Mouse (Mus musculus) 3134 (cell line): ENCODE data around the gene Sytl3.
"Not testable (repeated sequence)": the region's sequence is repeated elsewhere in the genome, so short reads cannot be mapped to it uniquely, and the experiment has no call there.

ENCODE experiments used
- DNase-seq: peaks from one replicate; pipeline ENCODE4 v3.0.0-alpha.2; 2011; ENCODE audit warnings: low spot score; ENCODE audit not compliant: insufficient read length; ENCODE audit errors: extremely low read depth

Gene Sytl3

DNA sequence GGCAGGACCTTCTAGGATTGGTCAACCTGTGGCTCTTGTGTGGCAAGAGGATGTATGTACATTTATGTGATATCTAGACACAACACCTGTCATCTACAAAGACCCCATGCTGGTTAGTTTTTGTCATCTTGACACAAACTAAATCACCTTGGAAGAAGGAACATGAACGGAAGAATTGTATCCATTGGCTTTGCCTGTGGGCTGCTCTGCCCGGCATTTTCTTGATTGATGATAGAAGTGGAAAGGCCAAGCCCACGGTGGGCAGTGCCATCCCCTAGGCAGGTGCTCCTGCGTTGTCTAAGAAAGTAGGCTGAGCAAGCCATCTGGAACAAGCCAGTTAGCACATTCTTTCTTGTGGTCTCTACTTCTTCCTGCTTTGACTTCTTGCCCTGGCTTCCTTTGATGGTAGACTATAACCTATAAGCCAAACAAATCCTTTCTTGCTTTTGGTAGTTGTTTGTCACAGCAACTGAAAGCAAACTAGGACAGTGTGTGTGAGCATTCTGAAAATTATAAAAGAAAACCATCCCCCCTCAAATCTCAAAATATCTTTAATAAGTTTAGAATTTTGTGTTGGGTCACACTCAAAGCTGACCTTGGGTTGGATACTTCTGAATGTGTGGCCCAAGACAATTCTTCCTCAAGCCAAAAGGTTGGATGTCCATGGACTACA lies 27.5 kb downstream of the Sytl3 start:
- DNase-seq = not testable (repeated sequence)

DNA sequence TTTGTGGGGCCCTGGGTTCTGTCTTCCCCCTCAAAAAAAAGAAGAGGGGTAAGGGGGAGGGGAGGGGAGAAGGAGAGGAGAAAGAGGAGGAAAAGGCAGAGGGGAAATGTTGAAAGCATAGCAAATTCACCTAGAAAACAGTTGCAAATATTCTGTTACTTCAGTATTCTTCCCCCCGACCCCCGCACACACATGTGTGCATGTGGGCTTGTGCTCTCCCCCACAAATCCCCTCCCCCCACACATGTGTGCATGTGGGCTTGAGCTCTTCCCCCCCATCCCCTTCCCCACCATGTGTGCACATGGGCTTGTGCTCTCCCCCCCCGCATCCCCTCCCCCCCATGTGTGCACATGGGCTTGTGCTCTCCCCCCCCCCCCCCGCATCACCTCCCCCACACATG lies 30.5 kb downstream of the Sytl3 start:
- not testable (repeated sequence) for DNase-seq

DNA sequence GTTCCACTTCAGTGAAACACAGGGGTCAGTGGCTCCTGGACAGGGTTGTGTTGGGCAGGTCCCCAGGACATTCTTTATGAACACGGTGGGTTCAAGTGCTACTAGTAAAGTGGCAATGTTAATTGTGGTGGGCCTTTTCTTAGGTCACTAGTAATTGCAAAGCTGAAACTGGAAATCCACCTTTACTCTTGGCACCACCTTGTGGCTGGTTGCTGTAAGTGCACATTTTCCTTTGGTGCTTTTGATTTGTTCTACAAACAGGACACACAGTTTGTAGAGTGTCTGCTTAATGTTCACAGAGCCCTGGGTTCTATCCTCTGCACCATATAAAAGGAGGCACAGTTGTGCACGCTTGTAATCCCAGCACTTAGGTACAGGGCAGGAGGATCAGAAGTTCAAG lies 32.7 kb downstream of the Sytl3 start:
- not testable (repeated sequence) for DNase-seq

DNA sequence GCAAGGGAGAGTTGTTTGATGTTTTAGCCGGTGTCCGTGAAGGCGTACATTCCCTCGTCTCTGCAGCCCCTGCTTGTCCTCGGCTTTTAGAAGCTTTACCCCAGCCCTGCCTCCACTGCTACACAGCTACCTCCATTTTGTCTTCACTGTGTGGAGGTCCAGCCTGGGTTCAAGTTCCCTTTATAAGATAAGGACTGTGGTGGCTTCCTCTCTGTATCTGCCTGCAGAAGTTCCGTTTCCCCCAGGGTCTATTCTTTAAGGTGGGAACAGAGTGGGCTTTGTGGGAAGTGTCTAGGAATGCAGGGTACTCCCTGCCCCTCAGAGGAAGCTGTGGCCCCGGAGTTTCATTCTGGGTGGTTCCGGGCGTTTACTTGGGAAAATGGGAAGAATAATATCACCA lies 36.8 kb downstream of the Sytl3 start:
- not testable (repeated sequence) for DNase-seq

DNA sequence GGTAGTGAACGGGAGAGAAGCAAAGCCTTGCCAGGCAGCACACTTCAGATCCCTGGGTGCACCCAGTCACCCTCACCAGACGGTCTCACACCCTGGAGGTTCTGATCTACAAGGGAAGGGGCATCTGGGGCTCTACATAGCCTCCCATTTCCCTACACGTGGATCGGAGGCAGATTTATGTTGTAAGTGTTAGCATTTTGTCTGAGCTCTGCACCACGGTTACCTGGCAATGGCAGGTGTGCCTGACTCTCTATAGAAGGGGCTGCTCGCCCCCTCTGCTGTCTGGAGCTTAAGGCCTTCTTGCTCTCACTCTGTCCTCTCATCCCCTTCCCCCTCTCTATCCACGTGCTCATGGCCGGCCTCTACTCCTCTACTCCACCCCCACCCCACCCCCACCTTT lies 37.6 kb downstream of the Sytl3 start:
- not testable (repeated sequence) for DNase-seq

DNA sequence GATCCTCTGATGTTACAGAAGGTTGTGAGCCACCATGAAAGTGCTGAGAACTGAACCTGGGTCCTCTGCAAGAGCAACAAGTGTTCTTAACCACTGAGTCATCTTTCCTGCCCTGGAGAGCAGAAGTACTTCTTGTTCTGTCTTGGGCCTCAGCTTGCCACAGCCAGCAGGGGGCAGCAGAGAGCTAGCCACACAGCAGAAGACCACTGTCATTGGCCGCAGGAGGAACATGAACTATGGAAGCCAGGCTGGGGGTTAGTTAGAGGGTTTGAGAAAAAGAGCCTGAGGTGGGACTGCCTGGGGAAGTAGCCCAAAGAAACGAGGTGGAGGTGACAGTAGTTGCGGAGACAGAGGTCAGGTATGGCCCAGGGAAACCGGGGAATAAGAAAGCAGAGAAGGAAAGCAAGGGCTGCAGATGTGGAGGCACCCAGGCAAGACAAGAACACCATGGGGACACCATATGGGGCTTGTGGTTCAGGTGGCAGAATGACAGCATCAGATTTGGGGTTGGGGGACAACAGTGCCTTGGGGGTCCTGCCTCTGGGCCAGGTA lies 38.4 kb downstream of the Sytl3 start:
- DNase-seq = peak; percentile 21

DNA sequence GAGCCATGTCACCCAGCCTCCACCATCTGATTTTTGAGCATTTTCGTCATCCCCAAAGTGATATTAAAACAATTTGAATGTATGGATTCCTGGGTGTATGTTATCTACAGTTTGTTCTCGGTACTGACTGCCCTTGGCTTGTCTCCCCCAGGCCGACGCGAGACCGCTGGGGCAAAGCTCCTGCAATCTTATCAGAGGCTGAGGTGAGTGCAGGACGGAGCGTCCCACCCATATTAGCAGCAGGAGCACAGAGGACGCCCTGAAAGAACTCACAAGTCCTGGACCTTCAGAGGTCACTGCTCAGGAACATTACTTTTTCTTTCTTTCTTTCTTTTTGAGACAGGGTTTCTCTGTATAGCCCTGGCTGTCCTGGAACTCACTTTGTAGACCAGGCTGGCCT lies 40.6 kb downstream of the Sytl3 start:
- not testable (repeated sequence) for DNase-seq

DNA sequence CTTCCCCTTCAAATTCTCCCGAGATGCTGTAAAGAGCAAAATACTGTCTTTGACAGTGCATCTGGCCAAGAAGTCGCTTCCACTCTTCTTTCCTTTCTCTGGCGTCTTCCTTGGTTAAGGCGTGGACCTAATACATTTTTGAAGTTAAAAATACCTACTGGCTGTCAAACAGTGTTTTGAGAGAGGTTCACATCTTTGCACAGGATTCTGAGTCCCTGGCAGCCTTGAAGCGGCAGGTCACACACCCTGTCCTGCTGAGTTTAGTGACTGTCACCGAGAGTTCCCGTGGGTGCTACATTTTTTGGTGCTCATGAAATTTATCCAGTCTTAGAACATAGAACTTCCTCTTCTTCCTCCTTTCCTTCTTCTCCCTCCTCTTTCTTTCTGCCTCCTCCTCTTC lies 41.2 kb downstream of the Sytl3 start:
- DNase-seq = not testable (repeated sequence)

DNA sequence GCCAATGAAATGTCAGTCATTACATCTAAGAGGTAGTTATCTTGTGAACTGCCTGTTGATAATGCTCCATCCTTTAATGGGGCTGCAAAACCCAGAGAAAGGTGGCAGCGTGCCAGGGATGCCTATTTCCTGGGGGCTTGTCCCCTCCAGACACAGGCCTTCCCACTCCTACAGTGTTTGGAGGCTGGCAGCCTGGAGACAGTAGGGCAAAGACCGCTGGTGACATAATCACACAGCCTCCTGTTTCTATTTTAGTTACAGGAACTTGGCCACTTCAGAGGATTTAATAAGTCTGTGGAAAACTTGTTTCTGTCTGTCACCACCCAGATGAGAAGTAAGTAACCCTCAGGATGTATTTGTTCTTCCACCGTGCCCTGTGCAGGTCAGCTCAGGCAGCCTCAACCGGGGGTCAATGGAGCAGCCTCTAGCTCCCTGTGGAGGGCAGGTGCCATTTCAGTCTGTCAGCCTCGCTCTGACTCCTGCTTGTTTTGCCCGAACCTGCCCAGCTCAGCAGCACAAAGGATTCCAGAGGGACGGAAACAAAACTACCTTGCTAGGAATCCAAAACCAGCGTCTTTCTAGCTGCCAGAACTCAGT lies 43.8 kb downstream of the Sytl3 start:
- DNase-seq = not testable (repeated sequence)

DNA sequence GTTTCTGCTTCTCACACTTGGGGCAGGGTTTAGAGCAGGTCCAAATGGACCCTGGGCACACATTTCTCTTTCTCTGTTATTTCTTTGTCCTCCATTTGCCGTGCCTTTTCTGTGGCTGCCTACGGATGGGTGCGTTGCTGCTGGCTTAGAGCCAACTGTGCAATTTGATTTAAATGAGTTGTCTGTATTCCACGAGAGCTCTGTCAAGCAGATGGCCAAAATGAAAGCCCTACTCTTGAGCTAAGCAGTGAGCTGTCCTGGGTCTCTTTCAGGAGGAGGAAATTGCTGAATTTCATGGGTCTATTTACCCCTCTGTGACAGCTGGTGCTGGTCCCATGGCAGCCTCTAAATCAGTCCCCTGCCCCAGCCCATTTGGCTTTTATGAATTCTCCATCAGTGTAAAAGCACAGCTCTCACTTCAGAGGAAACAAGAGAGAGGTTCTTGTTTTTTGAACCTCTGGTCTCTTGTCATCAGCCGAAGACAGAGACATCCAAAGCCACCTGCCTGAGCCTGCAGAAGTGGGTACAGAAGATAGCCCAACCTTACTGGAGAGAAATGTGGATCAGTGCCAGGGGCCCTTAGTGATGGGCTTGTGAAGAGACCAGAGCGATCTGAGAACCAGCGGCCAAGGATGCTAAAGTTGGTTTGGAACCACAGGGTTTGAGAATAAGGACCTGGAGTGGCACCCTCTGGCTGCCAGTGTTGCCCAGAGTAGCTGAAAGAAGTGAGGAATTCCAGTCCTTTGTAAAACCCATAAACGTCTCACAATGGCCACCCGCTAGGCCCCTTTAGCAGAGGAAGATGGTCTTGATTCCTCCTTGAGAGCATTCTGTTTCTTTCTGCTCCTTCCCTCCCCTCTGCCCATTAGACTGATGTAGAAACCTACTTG lies 44.7 kb downstream of the Sytl3 start:
- DNase-seq = not testable (repeated sequence)

DNA sequence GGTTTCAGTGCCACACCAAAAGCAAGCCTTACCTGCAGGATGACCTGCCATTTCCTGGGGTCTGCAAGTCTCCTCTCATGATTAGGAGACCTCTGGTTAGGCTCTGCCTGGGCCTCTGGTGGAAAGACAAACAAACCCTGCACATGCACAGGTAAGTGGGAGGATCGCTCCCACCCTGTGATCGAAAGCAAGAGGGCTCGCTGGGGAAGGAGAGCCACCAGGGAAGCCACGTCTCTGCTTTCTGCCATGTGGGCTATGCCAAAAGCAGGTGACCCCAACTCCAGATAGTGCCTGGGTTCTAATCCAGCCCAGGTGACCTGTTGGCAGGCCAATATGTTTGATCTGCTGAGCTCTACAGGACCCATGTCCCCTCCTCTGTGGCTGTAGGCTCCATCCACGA lies 47.6 kb downstream of the Sytl3 start:
- DNase-seq = not testable (repeated sequence)

DNA sequence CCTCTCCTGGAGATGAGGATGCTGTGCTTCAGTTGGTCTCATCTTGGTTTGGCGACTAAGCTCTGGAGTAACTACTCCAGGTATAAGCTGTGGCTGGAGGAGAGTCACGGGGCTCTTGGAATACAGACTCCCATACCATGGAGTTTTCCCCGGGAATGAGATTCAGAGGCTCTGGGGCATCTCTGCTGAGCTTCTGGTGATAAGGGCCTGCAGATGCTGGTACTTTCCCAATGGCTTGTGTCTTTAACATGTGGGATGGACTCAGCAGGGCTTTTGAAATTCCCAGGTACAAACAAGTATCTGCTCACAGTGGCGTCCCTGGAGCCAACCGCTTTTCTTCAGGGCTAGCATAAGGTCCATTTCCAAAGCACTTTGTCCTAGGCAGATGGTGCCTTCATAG lies 48.5 kb downstream of the Sytl3 start:
- DNase-seq = not testable (repeated sequence)

DNA sequence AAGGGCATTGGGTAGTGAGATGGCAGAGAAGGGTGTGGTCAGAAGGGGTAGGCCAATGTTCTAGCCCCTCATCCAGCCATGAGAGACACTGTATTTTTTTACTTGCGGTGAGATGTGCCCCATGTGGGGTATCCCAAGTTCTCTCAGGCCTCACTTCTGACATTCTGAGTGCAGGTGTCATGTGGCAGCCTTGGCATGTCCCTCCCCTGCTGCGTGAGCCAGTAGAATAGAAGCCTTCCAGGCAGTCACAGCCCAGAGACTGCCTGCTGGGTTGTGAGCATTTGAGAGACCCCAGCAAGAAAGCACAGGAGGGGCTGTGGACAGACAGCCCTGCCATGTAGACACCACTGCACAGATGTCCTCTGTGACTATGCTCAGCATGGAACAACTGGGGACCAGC lies 49.3 kb downstream of the Sytl3 start:
- not testable (repeated sequence) for DNase-seq

DNA sequence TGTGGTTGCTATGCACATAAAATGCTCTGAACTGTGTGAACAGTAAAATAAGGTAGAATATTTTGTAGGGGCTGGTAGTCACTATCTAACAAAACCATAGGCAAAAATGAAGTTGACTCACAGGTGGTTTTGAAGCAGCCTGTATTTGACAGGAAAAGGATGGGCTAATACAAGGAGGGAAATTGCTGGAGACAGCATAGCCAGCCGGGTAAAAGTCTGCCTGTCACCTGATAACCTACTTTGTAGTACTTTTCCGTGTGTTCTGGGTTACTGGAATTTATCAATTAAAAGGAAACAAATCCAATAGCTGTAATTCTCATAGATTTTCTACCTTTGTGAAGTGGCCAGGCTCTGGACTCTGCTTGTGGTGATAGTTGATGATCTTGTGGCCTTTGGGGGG lies 54.6 kb downstream of the Sytl3 start:
- DNase-seq = not testable (repeated sequence)

DNA sequence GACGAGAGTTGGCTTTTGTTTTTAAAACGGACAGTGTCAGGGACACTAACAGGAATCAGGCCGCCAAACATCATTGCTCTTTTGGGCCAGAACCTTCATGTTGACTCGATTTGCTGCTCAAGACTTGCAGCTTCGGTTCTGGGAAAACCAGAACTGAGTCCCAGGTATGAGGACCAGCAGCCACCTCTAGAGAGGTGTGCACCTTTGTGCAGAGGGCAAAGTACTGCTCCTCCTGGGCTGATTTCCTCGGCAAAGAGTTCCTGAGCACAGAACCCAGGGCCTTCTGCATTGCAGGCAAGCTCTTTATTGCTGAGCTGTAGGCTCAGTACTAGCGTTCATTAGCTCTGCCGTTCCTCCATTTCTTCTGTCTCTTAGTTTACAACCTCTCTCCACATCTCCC lies 55.1 kb downstream of the Sytl3 start:
- not testable (repeated sequence) for DNase-seq

DNA sequence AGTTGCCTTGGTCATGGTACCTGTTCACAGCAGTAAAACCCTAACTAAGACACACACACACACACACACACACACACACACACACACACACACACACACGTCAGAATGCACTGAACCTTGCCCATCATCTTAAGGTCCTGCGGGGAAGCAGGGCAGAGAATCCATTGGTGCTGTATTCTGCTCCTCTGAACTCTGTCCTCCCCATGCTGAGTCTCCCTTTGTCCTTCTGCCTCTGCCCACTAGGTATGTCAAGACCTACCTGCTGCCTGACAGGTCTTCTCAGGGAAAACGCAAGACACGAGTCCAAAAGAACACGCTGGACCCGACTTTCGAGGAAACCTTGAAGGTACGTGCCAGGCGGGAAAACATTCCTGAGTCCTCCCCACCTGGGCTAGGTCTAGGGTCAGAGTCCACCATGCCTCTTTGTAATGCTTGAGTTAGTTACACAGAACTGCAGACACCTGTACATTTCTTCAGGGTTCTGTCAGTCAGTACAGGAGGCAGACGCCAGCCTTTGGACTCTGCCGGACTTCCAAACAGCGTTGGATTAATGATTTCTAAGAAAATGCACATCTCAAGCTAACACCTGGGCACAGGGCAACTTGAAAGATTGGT lies 69.2 kb downstream of the Sytl3 start:
- no peak for DNase-seq

DNA sequence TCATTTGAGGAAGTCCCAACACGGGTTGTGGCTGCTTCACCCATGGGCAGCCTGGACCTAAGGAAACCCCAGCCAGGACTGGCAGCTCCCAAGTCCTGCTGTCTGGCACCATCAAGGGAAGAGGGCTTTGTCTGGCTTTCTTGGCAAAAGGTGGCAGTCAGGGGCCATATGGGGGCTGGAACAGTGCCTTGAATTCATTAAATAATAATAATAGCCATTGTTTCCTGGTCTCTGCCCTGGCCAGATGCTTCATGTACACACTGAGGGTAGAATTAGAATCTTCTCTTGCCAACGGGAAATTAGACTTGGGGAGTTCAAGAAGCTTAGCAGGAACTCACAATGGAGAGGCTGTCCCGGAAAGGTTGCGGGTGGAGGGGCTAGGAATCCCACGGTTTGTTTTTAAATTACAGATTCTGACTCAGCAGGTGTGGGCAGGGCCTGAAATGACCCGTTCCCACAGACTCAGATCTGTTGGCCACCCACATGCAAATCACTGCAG lies 70.4 kb downstream of the Sytl3 start:
- no peak for DNase-seq

DNA sequence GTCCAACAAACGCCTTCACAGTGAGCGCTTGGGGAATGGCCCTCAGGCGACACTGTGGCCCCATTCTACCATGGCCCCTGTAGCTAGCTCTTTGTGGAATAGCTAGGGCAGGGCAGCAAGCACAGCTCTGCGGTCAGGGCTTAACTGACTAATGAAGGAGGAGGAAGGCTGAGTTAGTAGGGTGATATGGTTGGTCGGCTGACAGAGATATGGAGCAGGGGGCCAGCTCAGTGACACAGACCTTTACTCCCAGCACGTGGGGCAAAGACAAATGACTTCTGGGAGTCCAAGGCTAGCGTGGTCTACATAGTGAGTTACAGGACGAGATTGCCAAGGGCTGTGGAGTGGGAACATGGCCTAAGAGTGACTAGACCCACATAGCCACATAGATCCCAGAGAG lies 72.2 kb downstream of the Sytl3 start:
- DNase-seq = no peak

DNA sequence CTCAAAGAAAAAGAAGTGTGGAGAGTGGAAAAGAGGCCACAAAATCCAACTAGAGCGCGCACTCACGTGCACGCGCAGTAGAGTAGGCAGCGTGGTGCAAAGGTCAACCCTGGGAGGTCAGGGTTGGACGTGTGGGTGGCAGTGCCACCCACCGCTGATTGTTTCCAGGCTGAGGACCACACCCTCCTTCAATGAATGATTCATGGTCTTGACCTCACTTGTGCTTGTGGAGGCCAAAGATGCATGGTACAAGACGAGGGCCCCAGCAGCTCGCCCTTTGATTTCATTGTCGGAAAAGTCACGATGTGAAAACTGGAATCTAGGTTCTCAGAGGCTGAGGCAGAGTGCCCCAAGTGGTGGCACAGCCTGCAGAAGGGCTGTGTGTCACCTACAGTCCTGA lies 72.7 kb downstream of the Sytl3 start:
- DNase-seq = no peak

DNA sequence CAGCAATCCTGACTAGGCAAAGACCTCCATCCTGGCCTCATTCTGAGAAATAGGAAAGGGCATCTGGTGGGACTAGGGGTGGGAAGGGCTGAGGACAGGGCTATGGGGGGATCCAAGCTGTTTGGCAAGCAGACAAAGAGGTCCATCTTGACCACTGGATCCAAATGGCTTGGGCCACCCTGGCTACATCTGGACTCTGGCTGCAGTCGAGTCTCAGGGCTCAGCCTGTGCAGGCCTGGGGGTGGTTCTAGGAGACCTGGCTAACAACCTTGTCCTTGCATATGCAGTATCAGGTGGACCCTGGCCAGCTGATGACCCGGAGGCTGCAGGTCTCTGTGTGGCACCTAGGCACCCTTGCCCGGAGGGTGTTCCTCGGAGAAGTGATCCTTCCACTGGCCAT lies 73.8 kb downstream of the Sytl3 start:
- DNase-seq = no peak
